Mouse (Mus musculus) liver, embryonic 16.5 days (tissue): ENCODE data around the gene Cstl1. TPM values are rescaled to one million over a fixed set of nuclear protein-coding genes. Genes with fewer than 3 reads are reported as not detected.
"Not testable (repeated sequence)": the region's sequence is repeated elsewhere in the genome, so short reads cannot be mapped to it uniquely, and the experiment has no call there.

Experiments
- ATAC-seq: fragments of 200-750 bp; cut with Nextera tagmentation; 2 replicates; pipeline ENCODE4 v1.8.0; 2017; ENCODE audit warnings: low read depth, mild to moderate bottlenecking, moderate number of reproducible peaks, moderate library complexity
- H3K27ac ChIP-seq: fragments of 300-500 bp; sonication (generic); 2 replicates; pipeline ENCODE4 v1.5.1; 2014; ENCODE audit warnings: mild to moderate bottlenecking, low read length
- H3K27me3 ChIP-seq: fragments of 300-500 bp; sonication (generic); 2 replicates; pipeline ENCODE4 v1.6.1; 2014; ENCODE audit warnings: low read depth, low read length, mixed read lengths; ENCODE audit not compliant: control insufficient read depth, insufficient read depth
- H3K36me3 ChIP-seq: fragments of 300-500 bp; sonication (generic); 2 replicates; pipeline ENCODE4 v1.6.1; 2014; ENCODE audit warnings: mild to moderate bottlenecking; ENCODE audit not compliant: control insufficient read depth, insufficient read depth
- H3K4me1 ChIP-seq: fragments of 300-500 bp; sonication (generic); 2 replicates; pipeline ENCODE4 v1.6.1; 2014; ENCODE audit warnings: low read depth, low read length, mixed read lengths; ENCODE audit not compliant: control insufficient read depth
- H3K4me2 ChIP-seq: fragments of 300-500 bp; sonication (generic); 2 replicates; pipeline ENCODE4 v1.6.1; 2014; ENCODE audit warnings: low read depth, low read length, mixed read lengths
- H3K4me3 ChIP-seq: fragments of 300-500 bp; sonication (generic); 2 replicates; pipeline ENCODE4 v1.5.1; 2014; ENCODE audit warnings: low read depth, mild to moderate bottlenecking, low read length
- H3K9ac ChIP-seq: fragments of 300-500 bp; sonication (generic); 2 replicates; pipeline ENCODE4 v1.6.1; 2014; ENCODE audit warnings: low read depth, low read length
- H3K9me3 ChIP-seq: fragments of 300-500 bp; sonication (generic); replicated peaks from 2 replicates; pipeline ENCODE4 v1.6.1; 2016; ENCODE audit warnings: low read length; ENCODE audit not compliant: control insufficient read depth
- WGBS: fragments of 180-500 bp; shearing (Covaris S2); extraction: QIAGEN DNeasy Blood & Tissue Kit; methylation state at CpG from one replicate; pipeline ENCODE4 v1.1.7; 2014; ENCODE audit not compliant: insufficient replicate concordance; 5-methylcytosine and 5-hydroxymethylcytosine counted together
- polyA plus RNA-seq: library from polyadenylated mRNA; unstranded; fragments of >200 nt; fragmentation: Nextera tagmentation; extraction: Ambion mirVana; gene quantifications from 2 replicates; pipeline ENCODE4 v1.2.1, GENCODE M21; 2015

The Cstl1 gene
- polyA plus RNA-seq, 1 experiment from 2014 or later, result not detected

DNA sequence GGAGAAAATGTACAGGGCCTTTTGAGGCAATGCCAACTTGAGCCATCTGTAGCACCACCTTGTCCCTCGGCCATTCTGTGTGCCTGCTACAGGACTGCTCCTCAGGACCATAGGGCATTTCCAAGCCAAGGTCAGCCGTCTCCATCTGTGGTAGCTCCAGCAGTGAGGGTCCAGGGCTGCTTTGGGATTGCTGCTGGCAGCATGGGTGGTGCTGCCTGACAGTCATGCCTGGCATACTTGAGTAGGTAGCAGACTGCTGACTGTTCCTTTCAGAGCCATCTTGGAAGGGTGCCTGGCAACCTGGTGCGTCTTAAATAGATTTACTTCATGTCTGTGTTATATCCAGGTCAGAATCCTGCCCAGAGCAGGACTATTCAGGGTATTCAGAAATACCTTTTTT, 7.2 kb upstream of the Cstl1 start:
- Histone ChIP-seq H3K27me3 (no peaks in the 10 kb centered on the region), H3K27ac (no peak overlapping the region), H3K4me1 (no peaks in the 10 kb centered on the region), H3K36me3 (no peaks in the 10 kb centered on the region), H3K9me3 (no peaks in the 10 kb centered on the region), H3K4me3 (no peak overlapping the region), H3K4me2 (no peak overlapping the region), H3K9ac (no peak overlapping the region)
- ATAC-seq, result no peak
- WGBS, result 55% methylated on average over 3 of the region's 3 CpGs

GRCm38 (mm10) chr2:148743846-148744407, 6.2 kb upstream of the Cstl1 start:
- Histone ChIP-seq H3K4me2 (no peak overlapping the region), H3K4me1 (no peaks in the 10 kb centered on the region), H3K36me3 (no peaks in the 10 kb centered on the region), H3K9me3 (no peaks in the 10 kb centered on the region), H3K27me3 (no peaks in the 10 kb centered on the region), H3K9ac (no peak overlapping the region), H3K27ac (no peak overlapping the region), H3K4me3 (no peak overlapping the region)
- no peak for ATAC-seq
- 58% methylated on average over 3 of the region's 3 CpGs for WGBS

GRCm38 (mm10) chr2:148751893-148752813, 2.0 kb downstream of the Cstl1 start:
- WGBS, result 11% methylated on average over 15 of the region's 15 CpGs
- H3K27me3 ChIP-seq, result no peaks in the 10 kb centered on the region
- no peaks in the 10 kb centered on the region for H3K9me3 ChIP-seq
- H3K4me3 ChIP-seq, result peak overlapping the region; percentile 33
- peak; percentile 47 for ATAC-seq
- no peaks in the 10 kb centered on the region for H3K4me1 ChIP-seq
- H3K27ac ChIP-seq, result no peak overlapping the region
- peak overlapping the region; percentile 54 for H3K4me2 ChIP-seq
- H3K9ac ChIP-seq, result no peak overlapping the region
- no peaks in the 10 kb centered on the region for H3K36me3 ChIP-seq

GRCm38 (mm10) chr2:148754310-148754846, 4.2 kb downstream of the Cstl1 start:
- Histone ChIP-seq H3K4me3 (no peak overlapping the region), H3K4me1 (no peaks in the 10 kb centered on the region), H3K9me3 (no peaks in the 10 kb centered on the region), H3K9ac (no peak overlapping the region), H3K27ac (no peak overlapping the region), H3K36me3 (no peaks in the 10 kb centered on the region), H3K27me3 (no peaks in the 10 kb centered on the region), H3K4me2 (no peak overlapping the region)
- 21% methylated on average over 1 of the region's 1 CpGs for WGBS
- no peak for ATAC-seq

DNA sequence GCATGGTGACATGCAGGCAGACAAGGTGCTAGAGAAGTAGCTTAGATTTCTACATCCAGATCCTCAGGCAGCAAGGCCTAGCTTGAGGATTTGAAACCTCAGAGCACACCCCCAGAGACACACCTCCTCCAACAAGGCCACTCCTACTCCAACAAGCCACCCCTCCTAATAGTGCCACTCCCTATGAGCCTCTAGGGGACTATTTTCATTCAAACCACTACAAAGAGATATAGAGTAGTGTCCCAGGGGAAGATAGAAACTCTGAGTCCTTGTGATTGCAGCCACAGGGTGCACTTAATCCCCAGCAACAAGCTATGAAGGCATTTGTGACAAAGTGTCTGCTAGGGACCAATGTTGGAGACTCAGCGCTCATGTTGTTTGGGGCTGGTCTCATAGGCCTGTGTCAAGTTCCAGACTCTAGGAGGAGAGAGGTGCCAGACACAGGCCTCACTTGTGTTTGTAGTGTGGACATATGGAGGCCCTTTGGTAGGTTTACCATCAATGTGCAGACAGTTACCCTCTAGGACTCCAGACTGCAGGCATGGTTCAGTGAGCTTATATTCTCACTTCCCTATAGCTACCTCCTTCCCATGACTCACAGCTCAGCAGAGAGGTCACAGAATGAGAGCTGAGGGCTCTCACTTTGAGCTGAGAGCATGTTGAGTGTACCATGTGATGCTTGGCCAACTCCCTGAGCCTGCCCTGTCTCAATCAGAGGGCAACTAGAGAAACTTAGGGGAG, 13.7 kb downstream of the Cstl1 start:
- Histone ChIP-seq H3K9ac (no peak overlapping the region), H3K4me1 (no peaks in the 10 kb centered on the region), H3K9me3 (no peaks in the 10 kb centered on the region), H3K4me3 (no peak overlapping the region), H3K4me2 (no peak overlapping the region), H3K27ac (no peak overlapping the region), H3K36me3 (no peaks in the 10 kb centered on the region), H3K27me3 (no peaks in the 10 kb centered on the region)
- 80% methylated on average over 1 of the region's 1 CpGs for WGBS
- peak; percentile 11; the same call in 1 of the 2 replicates for ATAC-seq

DNA sequence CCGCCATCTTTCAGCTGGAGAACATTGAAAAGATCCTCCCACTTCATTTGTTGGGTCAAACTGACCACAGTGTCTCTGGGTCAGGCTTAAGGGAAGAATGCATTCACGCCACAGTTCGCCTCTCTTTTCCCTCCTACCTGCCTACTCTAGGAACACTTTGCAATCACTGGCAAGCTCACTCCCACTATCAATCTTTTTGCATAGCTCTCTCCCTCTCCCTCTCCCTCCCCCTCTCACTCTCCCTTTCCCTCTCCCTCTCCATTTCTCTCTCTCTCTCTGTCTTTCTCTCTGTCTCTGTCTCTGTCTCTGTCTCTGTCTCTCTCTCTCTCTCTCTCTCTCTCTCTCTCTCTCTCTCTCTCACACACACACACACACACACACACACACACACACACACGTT, 21.2 kb downstream of the Cstl1 start, which contains the start of gene Cst11:
TSS of gene Cst11 (minus strand) at position 101 of the 400 bp plus-strand sequence.
- not testable (repeated sequence) for H3K27me3 ChIP-seq, H3K4me3 ChIP-seq, H3K36me3 ChIP-seq, H3K4me1 ChIP-seq, H3K9ac ChIP-seq, H3K9me3 ChIP-seq, ATAC-seq, H3K27ac ChIP-seq, H3K4me2 ChIP-seq
- WGBS, result 66% methylated on average over 4 of the region's 4 CpGs

DNA sequence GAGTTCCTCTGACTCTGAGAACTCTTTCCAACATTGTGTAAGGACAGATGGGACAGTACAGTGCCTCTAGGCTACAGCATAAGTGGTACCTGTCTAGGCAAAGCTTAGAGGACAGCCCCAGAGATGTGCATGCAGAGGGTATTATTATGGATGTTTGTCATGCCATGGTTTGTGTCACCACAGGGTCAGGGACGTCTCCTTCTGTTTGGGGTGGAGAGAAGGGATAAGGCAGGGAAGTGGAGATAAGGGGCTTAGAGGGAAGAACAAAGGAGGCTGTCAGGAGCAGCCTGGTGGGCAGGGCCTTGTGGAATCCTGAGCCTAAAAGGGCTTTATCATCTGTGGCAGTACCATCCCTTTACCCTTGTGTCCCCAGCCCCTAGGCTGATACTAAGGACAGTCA, 31.6 kb downstream of the Cstl1 start, which contains the start of gene 8030411F24Rik:
TSS of gene 8030411F24Rik (plus strand) at position 301 of the 400 bp plus-strand sequence.
- no peaks in the 10 kb centered on the region for H3K36me3 ChIP-seq
- no peaks in the 10 kb centered on the region for H3K27me3 ChIP-seq
- no peak within 1 kb of the TSS for H3K9ac ChIP-seq
- no peak within 1 kb of the TSS for H3K4me3 ChIP-seq
- no peak within 1 kb of the TSS for H3K4me2 ChIP-seq
- no peaks in the 10 kb centered on the region for H3K9me3 ChIP-seq
- WGBS, result 10% methylated on average over 1 of the region's 1 CpGs
- no peak within 1 kb of the TSS for H3K27ac ChIP-seq
- no peaks in the 10 kb centered on the region for H3K4me1 ChIP-seq
- ATAC-seq, result no peak

DNA sequence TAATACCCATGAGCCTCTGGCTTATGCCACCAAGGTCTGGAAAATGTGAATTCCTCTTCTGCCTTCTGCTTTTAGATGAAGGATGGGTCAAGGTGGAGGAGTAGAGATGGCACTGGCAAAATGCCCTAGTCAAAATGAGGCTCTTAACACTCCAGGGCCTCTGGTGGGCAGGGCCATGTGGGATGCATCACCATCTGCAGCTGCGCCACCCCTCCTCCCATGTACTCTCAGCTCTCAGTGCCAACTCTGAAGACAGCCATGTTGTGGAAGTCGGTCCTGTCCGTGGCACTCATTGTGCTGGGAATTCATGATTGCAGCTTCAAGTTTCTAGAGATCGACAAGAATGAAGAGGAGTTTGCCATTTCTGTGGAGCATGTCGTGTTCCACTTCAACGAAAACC, 39.0 kb downstream of the Cstl1 start, which contains the start of gene Cst12:
TSS of gene Cst12 (plus strand) at position 220 of the 400 bp plus-strand sequence.
- H3K9ac ChIP-seq, result no peak within 1 kb of the TSS
- H3K27me3 ChIP-seq, result no peaks in the 10 kb centered on the region
- no peak within 1 kb of the TSS for H3K27ac ChIP-seq
- no peak for ATAC-seq
- no peaks in the 10 kb centered on the region for H3K36me3 ChIP-seq
- H3K4me2 ChIP-seq, result no peak within 1 kb of the TSS
- H3K9me3 ChIP-seq, result no peaks in the 10 kb centered on the region
- WGBS, result 75% methylated on average over 6 of the region's 6 CpGs
- H3K4me3 ChIP-seq, result no peak within 1 kb of the TSS
- H3K4me1 ChIP-seq, result no peaks in the 10 kb centered on the region
